ENCODE assay signal across 17 mouse cellular contexts in the genomic region with DNA sequence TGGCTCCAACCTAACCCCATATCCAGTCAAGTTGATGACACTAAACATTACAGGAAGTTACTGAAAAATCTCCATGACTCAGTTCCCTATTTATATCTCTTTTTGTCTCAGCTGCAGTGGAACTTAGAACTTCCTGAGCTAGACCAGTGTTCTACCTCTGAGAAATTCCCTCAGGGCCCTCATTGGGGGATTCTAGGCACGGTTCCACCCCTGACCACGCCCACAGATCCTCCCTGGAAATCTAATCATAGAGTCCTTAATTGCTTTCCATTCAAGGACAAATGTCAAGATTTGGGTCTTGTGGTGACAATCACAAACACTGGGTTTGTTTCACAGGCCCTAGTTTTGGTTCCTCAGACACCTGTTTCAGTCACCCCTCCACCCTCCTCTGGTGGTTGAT. TPM values are rescaled to one million over a fixed set of nuclear protein-coding genes. Genes with fewer than 3 reads are reported as not detected.
A peak's percentile ranks its signal among the peaks of the same experiment; 100 is the strongest.
DNase-seq lines count a peak whose midpoint lies in the region; ATAC-seq and TF ChIP-seq lines count a peak whose summit lies in the region.
"Had no signal": no experiment of that assay in that cellular context is flagged by ENCODE, and none has a peak within 500 bp of the region (broad histone marks: within the 10 kb centered on the region; RNA-seq: fewer than 3 reads in every experiment).

No protein-coding gene starts in this region.

- 39% methylated on average over 2 of the region's 2 CpGs for WGBS in liver, postnatal 0 days (ENCODE audit: insufficient replicate concordance)

- H3K27me3 ChIP-seq in liver, postnatal 0 days (ENCODE audit: insufficient read depth, low read length): no peaks in the 10 kb centered on the region
- H3K27me3 ChIP-seq: liver, embryonic 15.5 days had no signal

- H3K36me3 ChIP-seq in liver, postnatal 0 days (replicated peaks; ENCODE audit: insufficient read depth, low read length): peaks cover 5% of the 10 kb centered on the region
- H3K36me3 ChIP-seq: limb, embryonic 10.5 days had no signal

- H3K4me3 ChIP-seq in liver, postnatal 0 days (ENCODE audit: low read depth, low read length): no peak overlapping the region
- H3K4me3 ChIP-seq: limb, embryonic 10.5 days; liver, embryonic 15.5 days had no signal

- no peak overlapping the region for H3K9ac ChIP-seq in liver, postnatal 0 days (replicated peaks)
- H3K9ac ChIP-seq: liver, embryonic 15.5 days had no signal

- DNase-seq in liver, postnatal 0 days: no peak
- no peak for DNase-seq in liver
- DNase-seq in B cell, adult 2 months: peak; percentile 65 to 67
- DNase-seq in MEL-GATA-1-ER (ENCODE audit: extremely low read depth, low read depth): peak; percentile 55
- DNase-seq in ovary, adult 18-20 months (ENCODE audit: low spot score): no peak
- DNase-seq in urinary bladder, adult 18-20 months (ENCODE audit: low spot score in 2 of 2): no peak
- DNase-seq: cerebellum, adult 11 months; gastrocnemius, postnatal 25 days; kidney, adult 18-20 months; kidney, postnatal 25 days; lung, postnatal 36 days; midbrain, embryonic 14.5 days had no signal

- no peak overlapping the region for H3K4me2 ChIP-seq in liver, postnatal 0 days (ENCODE audit: low read depth, low read length)
- H3K4me2 ChIP-seq: liver, embryonic 15.5 days had no signal

- H3K27ac ChIP-seq in liver, postnatal 0 days (ENCODE audit: low read depth): 0 out of 2 replicates have a peak overlapping the region, but pooled peaks have one; percentile 11
- H3K27ac ChIP-seq: limb, embryonic 10.5 days; liver, embryonic 15.5 days had no signal

- 0 out of 2 replicates have a peak, but pooled peaks cover 2% of the 10 kb centered on the region for H3K9me3 ChIP-seq in liver, postnatal 0 days (ENCODE audit: low read length)
- H3K9me3 ChIP-seq: limb, embryonic 10.5 days; liver, embryonic 15.5 days had no signal

- peaks cover 12% of the 10 kb centered on the region; the same call in 1 of the 2 replicates for H3K4me1 ChIP-seq in liver, postnatal 0 days (ENCODE audit: insufficient read depth)
- H3K4me1 ChIP-seq: limb, embryonic 10.5 days had no signal

- no peak for ATAC-seq in liver, postnatal 0 days
- ATAC-seq in megakaryocyte progenitor cell, adult 5-6 weeks (replicated peaks; ENCODE audit: poor library complexity): peak; percentile 34
- ATAC-seq: hindbrain, embryonic 16.5 days had no signal

- TF ChIP-seq EP300 in liver, postnatal 0 days (IDR thresholded peaks at IDR 0.05; ENCODE audit: low read depth): no peak

- no peak for TF ChIP-seq CTCF in liver, postnatal 0 days (IDR thresholded peaks at IDR 0.05; ENCODE audit: low read depth)

RNA-seq across cellular contexts. Expression of gene Vav1, which starts 6.2 kb away (rescaled TPM):
- 13.1 and 14.1 TPM in 2 replicates for polyA plus RNA-seq in liver, postnatal 0 days (2015; fragmentation: Nextera tagmentation; extraction: Ambion mirVana)
- 79.5 and 87.2 TPM in 2 replicates for total RNA-seq in megakaryocyte progenitor cell, adult 5-6 weeks (2015)
- total RNA-seq in megakaryocyte progenitor cell, adult 5-6 weeks (2017): 286 and 303 TPM in 2 replicates

RNA-seq across cellular contexts. Expression of gene Trip10, which starts 35.8 kb away (rescaled TPM):
- 9.3 TPM in 2 replicates for polyA plus RNA-seq in liver, postnatal 0 days (2015; fragmentation: Nextera tagmentation; extraction: Ambion mirVana)
- 3.5 and 3.6 TPM in 2 replicates for total RNA-seq in megakaryocyte progenitor cell, adult 5-6 weeks (2015)
- total RNA-seq in megakaryocyte progenitor cell, adult 5-6 weeks (2017): 7.9 and 8.5 TPM in 2 replicates

RNA-seq across cellular contexts. Expression of gene Gpr108, which starts 36.8 kb away (rescaled TPM):
- 9.0 and 9.2 TPM in 2 replicates for polyA plus RNA-seq in liver, postnatal 0 days (2015; fragmentation: Nextera tagmentation; extraction: Ambion mirVana)
- total RNA-seq in megakaryocyte progenitor cell, adult 5-6 weeks (2015): 21.5 and 22.6 TPM in 2 replicates
- total RNA-seq in megakaryocyte progenitor cell, adult 5-6 weeks (2017): 22.5 and 24.4 TPM in 2 replicates

RNA-seq across cellular contexts. Expression of gene C3, which starts 57.1 kb away (rescaled TPM):
- polyA plus RNA-seq in liver, postnatal 0 days (2015; fragmentation: Nextera tagmentation; extraction: Ambion mirVana): 1,136 and 1,364 TPM in 2 replicates
- total RNA-seq in megakaryocyte progenitor cell, adult 5-6 weeks (2015): 164 and 202 TPM in 2 replicates
- total RNA-seq in megakaryocyte progenitor cell, adult 5-6 weeks (2017): 211 and 263 TPM in 2 replicates
- polyA plus RNA-seq: forebrain, embryonic 11.5 days had no signal

Comparison
In these comparisons a context has a peak if more than half of its experiments do, and no peak if none do; other contexts are left out.
1. DNase-seq: peak in B cell, adult 2 months (2 of 2) and MEL-GATA-1-ER (single experiment); none in liver, postnatal 0 days (single experiment), liver (single experiment), ovary, adult 18-20 months (single experiment) and urinary bladder, adult 18-20 months (0 of 2).